Mouse (Mus musculus): ENCODE data around the gene Mtif3.
A peak's percentile ranks its signal among the peaks of the same experiment; 100 is the strongest.

DNA sequence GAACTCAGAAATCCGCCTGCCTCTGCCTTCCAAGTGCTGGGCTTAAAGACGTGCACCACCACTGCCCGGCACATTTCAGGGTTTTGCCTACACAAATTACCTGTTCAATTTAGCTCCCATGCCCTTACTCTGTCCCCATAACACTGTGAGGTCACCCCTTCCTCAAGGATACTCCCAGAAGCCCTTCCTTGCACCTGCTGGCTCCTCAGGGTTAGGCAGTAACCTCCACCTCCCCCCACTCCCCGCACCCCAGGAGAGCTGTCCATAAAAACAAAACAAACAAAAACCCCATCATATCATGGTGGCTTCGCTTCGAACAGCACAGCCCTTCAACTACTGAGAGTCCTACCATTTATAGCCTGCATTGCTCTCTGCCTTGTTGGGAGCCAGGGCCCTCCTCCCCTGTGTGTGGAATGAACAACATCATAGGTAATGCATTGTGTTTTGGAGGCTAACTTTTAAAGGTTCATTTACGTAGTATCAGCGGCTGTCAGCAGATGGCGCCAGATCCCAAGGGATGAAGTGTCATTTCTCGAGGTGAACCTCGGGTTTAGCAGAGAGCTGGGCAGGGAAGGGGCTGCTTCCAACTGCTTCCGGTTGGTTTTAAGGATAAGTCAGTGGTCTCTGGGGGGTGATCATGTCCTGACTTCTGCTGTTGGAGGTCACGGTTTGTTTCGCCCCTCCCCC, 58.0 kb downstream of the Mtif3 start:
- peak; percentile 74 for TF ChIP-seq CTCF (conservative IDR thresholded peaks at IDR 0.05; ENCODE audit: low read length)
- no peak for TF ChIP-seq NANOG (IDR thresholded peaks at IDR 0.05; ENCODE audit: borderline replicate concordance, low read length)
- TF ChIP-seq POU5F1 (IDR thresholded peaks at IDR 0.05; ENCODE audit: borderline replicate concordance, low read length), result no peak
